Mouse (Mus musculus) CH12.LX (cell line): ENCODE results near the gene Tnpo1. TPM values are rescaled to one million over a fixed set of nuclear protein-coding genes. Genes with fewer than 3 reads are reported as not detected.
A peak's percentile ranks its signal among the peaks of the same experiment; 100 is the strongest.

Experiments
- DNase-seq: peaks from one replicate; pipeline ENCODE4 v3.0.0-alpha.2; 2013; ENCODE audit errors: extremely low read depth
- H3K27ac ChIP-seq: 2 replicates; pipeline ENCODE4 v1.5.1; 2012; ENCODE audit warnings: low read depth, mild to moderate bottlenecking, control low read depth, moderate library complexity; ENCODE audit not compliant: insufficient read depth
- H3K27me3 ChIP-seq: replicated peaks from 2 replicates; pipeline ENCODE3; 2012; ENCODE audit warnings: inconsistent platforms
- H3K36me3 ChIP-seq, 2 experiments: replicated peaks in 1 of 2; 2 replicates each; pipeline versions ENCODE3 to v1.6.1; 2012; ENCODE audit warnings: inconsistent platforms in 1 of 2, low read length in 1 of 2, mild to moderate bottlenecking in 1 of 2, mixed read lengths in 1 of 2, moderate library complexity in 1 of 2; ENCODE audit not compliant: control insufficient read depth in 1 of 2, insufficient read depth in 1 of 2
- H3K4me1 ChIP-seq, 2 experiments: 2 replicates each; pipeline ENCODE4 v1.6.1; 2012; ENCODE audit warnings: inconsistent platforms in 1 of 2, moderate library complexity in 1 of 2; ENCODE audit not compliant: insufficient read depth in 2 of 2, control insufficient read depth in 1 of 2
- H3K4me2 ChIP-seq: 2 replicates; pipeline ENCODE4 v1.6.1; 2012; ENCODE audit warnings: low read depth, mild to moderate bottlenecking, control low read depth; ENCODE audit not compliant: poor library complexity, insufficient read depth, severe bottlenecking
- H3K4me3 ChIP-seq, 3 experiments: fragments of 150-350 bp in 1 of 3; sonication (generic) in 1 of 3; replicated peaks in 1 of 3; 2 replicates each; pipeline versions ENCODE3 to v1.5.1; 2011 to 2012; ENCODE audit warnings: low read depth in 2 of 3, low read length in 2 of 3, mild to moderate bottlenecking in 2 of 3, moderate library complexity in 2 of 3, control low read depth in 1 of 3, improper control_type of control experiment in 1 of 3, inconsistent platforms in 1 of 3, mixed read lengths in 1 of 3; ENCODE audit not compliant: poor library complexity in 1 of 3
- H3K79me2 ChIP-seq: replicated peaks from 2 replicates; pipeline ENCODE4 v1.6.1; 2012; ENCODE audit warnings: mild to moderate bottlenecking, moderate library complexity; ENCODE audit not compliant: control insufficient read depth, poor library complexity, insufficient read depth, severe bottlenecking; ENCODE audit errors: extremely low read depth
- H3K9ac ChIP-seq: 2 replicates; pipeline ENCODE4 v1.6.1; 2012; ENCODE audit warnings: low read depth, mild to moderate bottlenecking, control low read depth, moderate library complexity; ENCODE audit not compliant: insufficient read depth
- H3K9me3 ChIP-seq: replicated peaks from 2 replicates; pipeline ENCODE3; 2012; ENCODE audit warnings: low read length, inconsistent platforms, mixed read lengths
- BHLHE40 ChIP-seq: IDR thresholded peaks from 2 replicates; pipeline ENCODE4 v1.6.1; 2011; ENCODE audit warnings: mild to moderate bottlenecking, low read depth, low read length, improper control_type of control experiment
- CHD1 ChIP-seq: IDR thresholded peaks from 2 replicates; pipeline ENCODE4 v1.6.1; 2012; ENCODE audit warnings: low read depth, low read length, improper control_type of control experiment, inconsistent platforms
- CHD2 ChIP-seq: IDR thresholded peaks from 2 replicates; pipeline ENCODE4 v1.6.1; 2011; ENCODE audit warnings: low read length, improper control_type of control experiment
- CTCF ChIP-seq, 2 experiments: IDR thresholded peaks in 1 of 2; conservative IDR thresholded peaks in 1 of 2; 2 replicates each; pipeline ENCODE4 v1.5.1; 2011 to 2012; ENCODE audit warnings: low read depth in 2 of 2, low read length in 2 of 2, improper control_type of control experiment in 1 of 2, inconsistent platforms in 1 of 2, mild to moderate bottlenecking in 1 of 2, moderate library complexity in 1 of 2
- EP300 ChIP-seq: IDR thresholded peaks from 2 replicates; pipeline ENCODE4 v1.6.1; 2011; ENCODE audit warnings: low read length, improper control_type of control experiment
- ETS1 ChIP-seq: conservative IDR thresholded peaks from 2 replicates; pipeline ENCODE4 v1.6.1; 2012; ENCODE audit warnings: low read depth, mild to moderate bottlenecking, inconsistent platforms, low read length, improper control_type of control experiment, moderate library complexity
- GABPA ChIP-seq: IDR thresholded peaks from 2 replicates; pipeline ENCODE4 v1.6.1; 2012; ENCODE audit warnings: low read depth, low read length, improper control_type of control experiment, inconsistent platforms; ENCODE audit not compliant: insufficient replicate concordance
- HCFC1 ChIP-seq: IDR thresholded peaks from 2 replicates; pipeline ENCODE4 v1.6.1; 2012; ENCODE audit warnings: low read depth, mild to moderate bottlenecking, inconsistent platforms, low read length, improper control_type of control experiment
- IRF4 ChIP-seq: IDR thresholded peaks from 2 replicates; pipeline ENCODE4 v1.6.1; 2014; ENCODE audit warnings: low read depth, mild to moderate bottlenecking, inconsistent platforms, low read length, improper control_type of control experiment
- JUN ChIP-seq: IDR thresholded peaks from 2 replicates; pipeline ENCODE4 v1.6.1; 2011; ENCODE audit warnings: low read depth, mild to moderate bottlenecking, low read length, improper control_type of control experiment, moderate library complexity; ENCODE audit not compliant: insufficient read depth
- JUND ChIP-seq: conservative IDR thresholded peaks from 2 replicates; pipeline ENCODE4 v1.6.1; 2011; ENCODE audit warnings: low read depth, low read length, improper control_type of control experiment
- MAX ChIP-seq: IDR thresholded peaks from 2 replicates; pipeline ENCODE4 v1.6.1; 2011; ENCODE audit warnings: low read length, improper control_type of control experiment
- MXI1 ChIP-seq: IDR thresholded peaks from 2 replicates; pipeline ENCODE4 v1.6.1; 2011; ENCODE audit warnings: mild to moderate bottlenecking, low read depth, low read length, improper control_type of control experiment
- MYC ChIP-seq: IDR thresholded peaks from 2 replicates; pipeline ENCODE4 v1.6.1; 2011; ENCODE audit warnings: low read depth, mild to moderate bottlenecking, improper control_type of control experiment, low read length
- NELFE ChIP-seq: IDR thresholded peaks from 2 replicates; pipeline ENCODE4 v1.6.1; 2011; ENCODE audit warnings: low read depth, low read length, improper control_type of control experiment
- NRF1 ChIP-seq: IDR thresholded peaks from 2 replicates; pipeline ENCODE4 v1.6.1; 2014; ENCODE audit warnings: low read depth, mild to moderate bottlenecking, inconsistent platforms, low read length, improper control_type of control experiment, moderate library complexity
- PAX5 ChIP-seq: IDR thresholded peaks from 2 replicates; pipeline ENCODE4 v1.6.1; 2012; ENCODE audit warnings: low read length, inconsistent platforms, mixed read lengths
- POLR2A ChIP-seq: IDR thresholded peaks from 2 replicates; pipeline ENCODE4 v1.6.1; 2011; ENCODE audit warnings: low read depth, mild to moderate bottlenecking, improper control_type of control experiment, low read length
- RAD21 ChIP-seq: IDR thresholded peaks from 2 replicates; pipeline ENCODE4 v1.6.1; 2011; ENCODE audit warnings: low read depth, mild to moderate bottlenecking, low read length, improper control_type of control experiment, moderate library complexity
- SIN3A ChIP-seq: IDR thresholded peaks from 2 replicates; pipeline ENCODE4 v1.6.1; 2012; ENCODE audit warnings: low read length, improper control_type of control experiment, inconsistent platforms
- SMC3 ChIP-seq: IDR thresholded peaks from 2 replicates; pipeline ENCODE4 v1.6.1; 2011; ENCODE audit warnings: low read depth, low read length, improper control_type of control experiment
- TBP ChIP-seq: conservative IDR thresholded peaks from 2 replicates; pipeline ENCODE4 v1.6.1; 2011; ENCODE audit warnings: low read depth, low read length, improper control_type of control experiment
- TCF12 ChIP-seq: IDR thresholded peaks from 2 replicates; pipeline ENCODE4 v1.6.1; 2014; ENCODE audit warnings: low read depth, mild to moderate bottlenecking, inconsistent platforms, low read length, improper control_type of control experiment
- UBTF ChIP-seq: IDR thresholded peaks from 2 replicates; pipeline ENCODE4 v1.6.1; 2012; ENCODE audit warnings: low read depth, mild to moderate bottlenecking, inconsistent platforms, low read length, improper control_type of control experiment, moderate library complexity
- USF1 ChIP-seq: IDR thresholded peaks from 2 replicates; pipeline ENCODE4 v1.6.1; 2014; ENCODE audit warnings: low read depth, mild to moderate bottlenecking, inconsistent platforms, low read length, improper control_type of control experiment
- USF2 ChIP-seq: conservative IDR thresholded peaks from 2 replicates; pipeline ENCODE4 v1.6.1; 2011; ENCODE audit warnings: low read depth, low read length, improper control_type of control experiment
- dilution Hi-C: fragments of 300-500 bp; cut with MboI; formaldehyde crosslinking; loops from 2 replicates; pipeline ENCODE4 v1.14.3; 2020; ENCODE audit warnings: low sequenced_read_pairs; ENCODE audit not compliant: extremely low pct_unique_long_range_greater_than_20kb, extremely low pct_ligation_motif_present
- in situ Hi-C: fragments of 300-500 bp; cut with MboI; formaldehyde crosslinking; loops from 3 replicates; pipeline ENCODE4 v1.14.3; 2019; ENCODE audit warnings: low sequenced_read_pairs, low pct_ligation_motif_present, low pct_unique_long_range_greater_than_20kb, mixed read lengths
- polyA plus RNA-seq: library from polyadenylated mRNA; unstranded; fragments of >175 nt; gene quantifications from 2 replicates; pipeline ENCODE4 v1.2.1, GENCODE M21; 2012; ENCODE audit warnings: low read depth; ENCODE audit not compliant: insufficient read length
- total RNA-seq, 2 experiments: library from RNA; depleted of rRNA; stranded (reverse); fragments of 300-350 nt in 1 of 2; fragments of >200 nt in 1 of 2; gene quantifications; 2 replicates each; pipeline ENCODE4 v1.2.3; 2012 to 2014

Tnpo1 gene
- total and polyA plus RNA-seq, 3 experiments, result 93.6 to 105 (median 95.9) TPM

DNA sequence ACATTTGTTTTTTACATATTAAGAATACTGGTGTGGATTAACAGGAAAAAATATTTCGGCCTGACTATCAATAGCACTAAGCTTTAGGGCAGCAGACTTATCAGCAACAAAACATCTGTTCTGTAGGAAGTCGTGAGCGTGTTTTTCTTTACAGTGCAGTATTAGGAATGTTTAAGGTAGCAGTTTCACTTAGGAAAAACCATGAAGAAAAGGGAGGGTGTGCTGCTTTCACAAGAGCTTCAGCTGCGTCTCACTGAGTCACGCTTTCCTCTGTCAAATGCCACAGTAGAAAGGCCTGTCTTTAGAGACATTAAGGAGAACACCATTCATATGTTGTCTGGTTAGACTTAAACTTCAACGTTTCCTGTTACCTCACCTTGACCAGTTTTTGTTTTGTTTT is 116.0 kb downstream of the Tnpo1 start:
- in situ Hi-C loops, result no loop called here
- H3K9ac ChIP-seq, result peak overlapping the region; percentile 53; the same call in 1 of the 2 replicates
- no peak for TF ChIP-seq SMC3
- peak; percentile 72 for TF ChIP-seq ETS1
- no peak for TF ChIP-seq CTCF (conservative IDR thresholded peaks at IDR 0.05 in 1 of 2, IDR thresholded peaks at IDR 0.05 in 1 of 2; ENCODE audit: low read depth in 2 of 2, low read length in 2 of 2)
- peak; percentile 72 for TF ChIP-seq BHLHE40
- TF ChIP-seq MXI1, result peak; percentile 95
- TF ChIP-seq PAX5, result no peak
- peak; percentile 68; the same call in 1 of the 2 replicates for TF ChIP-seq SIN3A
- peak; percentile 54; the same call in 1 of the 2 replicates for TF ChIP-seq JUND
- no peak; the same call in 1 of the 2 replicates for TF ChIP-seq MYC
- peak; percentile 63 for TF ChIP-seq EP300
- TF ChIP-seq JUN, result peak; percentile 44; the same call in 1 of the 2 replicates
- no peak for TF ChIP-seq NELFE
- peak; percentile 38; the same call in 1 of the 2 replicates for TF ChIP-seq IRF4
- TF ChIP-seq MAX, result no peak
- H3K36me3 ChIP-seq, result peaks cover 0 to under 1% of the 10 kb centered on the region in 2 experiments
- peaks cover 3 to 27% of the 10 kb centered on the region in 2 experiments; a peak in 2 of 4 replicates for H3K4me1 ChIP-seq
- peak overlapping the region; percentile 78 for H3K4me2 ChIP-seq
- H3K9me3 ChIP-seq, result no peaks in the 10 kb centered on the region
- H3K27me3 ChIP-seq, result no peaks in the 10 kb centered on the region
- peak overlapping the region; percentile 15 for H3K27ac ChIP-seq
- H3K79me2 ChIP-seq, result peaks cover 37% of the 10 kb centered on the region
- dilution Hi-C loops, result no loop called here
- DNase-seq, result peak; percentile 37
- no peak overlapping the region for H3K4me3 ChIP-seq

DNA sequence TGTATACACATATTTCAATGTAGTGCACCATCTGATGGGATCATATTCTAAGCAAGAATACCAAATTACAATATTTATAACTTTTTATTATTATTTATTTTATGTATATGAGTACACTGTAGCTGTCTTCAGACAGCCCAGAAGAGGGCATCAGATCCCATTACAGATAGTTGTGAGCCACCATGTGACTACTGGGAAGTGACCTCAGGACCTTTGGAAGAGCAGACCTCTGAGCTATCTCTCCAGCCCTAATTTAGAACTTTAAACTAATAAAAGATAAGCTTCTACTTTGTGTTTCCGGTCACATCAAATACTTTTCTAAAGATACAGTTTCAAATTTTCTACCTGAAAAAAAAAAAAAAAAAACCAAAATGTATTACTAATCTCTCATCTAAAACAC is 117.1 kb downstream of the Tnpo1 start:
- Histone ChIP-seq H3K4me1 (peaks cover 3 to 27% of the 10 kb centered on the region in 2 experiments; a peak in 2 of 4 replicates), H3K9me3 (no peaks in the 10 kb centered on the region), H3K79me2 (peaks cover 36% of the 10 kb centered on the region), H3K27ac (no peak overlapping the region), H3K4me3 (no peak overlapping the region), H3K36me3 (peaks cover 5 to 8% of the 10 kb centered on the region in 2 experiments), H3K4me2 (no peak overlapping the region), H3K9ac (no peak overlapping the region), H3K27me3 (no peaks in the 10 kb centered on the region)
- TF ChIP-seq RAD21, result no peak; the same call in 1 of the 2 replicates
- TF ChIP-seq GABPA, result no peak
- TF ChIP-seq TCF12, result no peak
- TF ChIP-seq CHD1, result no peak
- no peak for TF ChIP-seq CHD2
- TF ChIP-seq TBP, result no peak
- no peak for TF ChIP-seq MYC
- no peak for TF ChIP-seq HCFC1
- TF ChIP-seq NRF1, result no peak
- TF ChIP-seq PAX5, result no peak
- TF ChIP-seq SIN3A, result no peak
- TF ChIP-seq USF1, result no peak; the same call in 1 of the 2 replicates
- TF ChIP-seq JUND, result no peak
- TF ChIP-seq NELFE, result no peak
- TF ChIP-seq POLR2A, result no peak
- TF ChIP-seq UBTF, result no peak
- no peak for TF ChIP-seq SMC3
- TF ChIP-seq MAX, result no peak
- no peak for TF ChIP-seq USF2
- dilution Hi-C loops, result no loop called here
- DNase-seq, result no peak
- in situ Hi-C loops, result no loop called here
